In genomic region chr7:30086524-30086923, GRCm38 (mm10) we compare ENCODE assay signal across 28 mouse cellular contexts. TPM values are rescaled to one million over a fixed set of nuclear protein-coding genes. Genes with fewer than 3 reads are reported as not detected.
DNase-seq lines count a peak whose midpoint lies in the region; ATAC-seq and TF ChIP-seq lines count a peak whose summit lies in the region.
"Had no signal": no experiment of that assay in that cellular context is flagged by ENCODE, and none has a peak within 500 bp of the region (broad histone marks: within the 10 kb centered on the region; RNA-seq: fewer than 3 reads in every experiment).

No protein-coding gene starts in this region.

- WGBS in forebrain, embryonic 10.5 days: 94% methylated on average over 9 of the region's 9 CpGs

- no peak overlapping the region for H3K4me3 ChIP-seq in ES-Bruce4 (ENCODE audit: low read depth, low read length)
- no peak overlapping the region for H3K4me3 ChIP-seq in forebrain, embryonic 10.5 days
- H3K4me3 ChIP-seq: heart, embryonic 13.5 days; hindbrain, embryonic 15.5 days; limb, embryonic 13.5 days; liver, embryonic 13.5 days; stomach, embryonic 15.5 days had no signal

- H3K4me1 ChIP-seq in ES-Bruce4 (ENCODE audit: control insufficient read depth, insufficient read depth, low read length): peaks cover 3% of the 10 kb centered on the region
- H3K4me1 ChIP-seq in forebrain, embryonic 10.5 days: peaks cover 27% of the 10 kb centered on the region

- H3K9ac ChIP-seq in ES-Bruce4 (ENCODE audit: low read depth, poor library complexity, severe bottlenecking): no peak overlapping the region
- H3K9ac ChIP-seq: heart, embryonic 13.5 days; hindbrain, embryonic 15.5 days; limb, embryonic 13.5 days; liver, embryonic 13.5 days; lung, embryonic 14.5 days; stomach, embryonic 15.5 days had no signal

- peak; percentile 24; the same call in 1 of the 2 replicates for ATAC-seq in frontal cortex, adult (ENCODE audit: low TSS enrichment)
- ATAC-seq: activated CD4-positive, CD25-positive, alpha-beta regulatory T cell, adult 4 months; forebrain, embryonic 14.5 days; intestine, embryonic 16.5 days had no signal

- H3K27me3 ChIP-seq in ES-Bruce4 (ENCODE audit: control insufficient read depth, insufficient read depth, low read length, poor library complexity, severe bottlenecking): no peaks in the 10 kb centered on the region
- no peaks in the 10 kb centered on the region for H3K27me3 ChIP-seq in forebrain, embryonic 10.5 days (ENCODE audit: poor library complexity, severe bottlenecking)
- H3K27me3 ChIP-seq: heart, embryonic 13.5 days; hindbrain, embryonic 15.5 days; limb, embryonic 13.5 days; liver, embryonic 13.5 days; stomach, embryonic 15.5 days had no signal

- no peaks in the 10 kb centered on the region for H3K9me3 ChIP-seq in ES-Bruce4 (replicated peaks; ENCODE audit: control insufficient read depth, insufficient read depth, low read length, poor library complexity, severe bottlenecking)
- H3K9me3 ChIP-seq in forebrain, embryonic 10.5 days: peaks cover 10% of the 10 kb centered on the region; the same call in 1 of the 2 replicates
- H3K9me3 ChIP-seq: heart, embryonic 13.5 days; hindbrain, embryonic 15.5 days; limb, embryonic 13.5 days; liver, embryonic 13.5 days; stomach, embryonic 15.5 days had no signal

- 0 out of 2 replicates have a peak overlapping the region, but pooled peaks have one; percentile 13 for H3K27ac ChIP-seq in ES-Bruce4 (ENCODE audit: insufficient read depth, low read length)
- H3K27ac ChIP-seq in forebrain, embryonic 10.5 days: no peak overlapping the region
- H3K27ac ChIP-seq: heart, embryonic 13.5 days; hindbrain, embryonic 15.5 days; limb, embryonic 13.5 days; liver, embryonic 13.5 days; stomach, embryonic 15.5 days had no signal

- TF ChIP-seq CTCF in ES-Bruce4 (IDR thresholded peaks at IDR 0.05; ENCODE audit: low read depth, low read length): no peak

- H3K36me3 ChIP-seq in ES-Bruce4 (ENCODE audit: control insufficient read depth, insufficient read depth, low read length, poor library complexity, severe bottlenecking): peaks cover 26% of the 10 kb centered on the region
- H3K36me3 ChIP-seq in forebrain, embryonic 10.5 days (replicated peaks): peaks cover 64% of the 10 kb centered on the region

- TF ChIP-seq EP300 in ES-Bruce4 (IDR thresholded peaks at IDR 0.05; ENCODE audit: insufficient read depth, low read depth, low read length): no peak

- DNase-seq in frontal cortex, postnatal 10 days (ENCODE audit: low spot score in 2 of 2): no peak
- DNase-seq in left cerebral cortex, postnatal 14 days (ENCODE audit: low spot score in 2 of 2): peak; percentile 39 to 52
- DNase-seq in left cerebral cortex, postnatal 4 days: no peak
- peak; percentile 52 for DNase-seq in right cerebral cortex, postnatal 14 days
- no peak for DNase-seq in forebrain, embryonic 10.5 days (ENCODE audit: extremely low spot score, low spot score)
- no peak for DNase-seq in heart, postnatal 36 days
- DNase-seq: adrenal gland, postnatal 25 days; B cell, adult 2 months; cerebellum, adult 18-20 months; cerebellum, postnatal 25 days; kidney, postnatal 4 days; liver, embryonic 13.5 days; lung, embryonic 14.5 days; lung, postnatal 4 days; retina, postnatal 1 day; thymus, adult 18-20 months; thymus, postnatal 4 days had no signal

- TF ChIP-seq POLR2A in ES-Bruce4 (IDR thresholded peaks at IDR 0.05; ENCODE audit: insufficient read depth, low read length): no peak

- intact Hi-C loops in left cerebral cortex, postnatal 14 days (cut with DNase I): no loop called here
- intact Hi-C loops in left cerebral cortex, postnatal 4 days (cut with DNase I): no loop called here
- intact Hi-C loops in heart, postnatal 36 days (cut with DNase I): loop anchor here (5.0 kb wide), 1 partner anchor 36 kb away; the partner anchor contains the start of gene Zfp382

RNA-seq across cellular contexts. Expression of gene Gm26920, which starts 3.7 kb away (rescaled TPM):
- under 1 TPM in 1 of 2 experiments, not detected in 1; 0.59 TPM for total RNA-seq in left cerebral cortex, postnatal 14 days (2021)
- 1 to 10 TPM in 1 of 2 experiments, not detected in 1; 1.9 TPM for total RNA-seq in left cerebral cortex, postnatal 4 days (2021)
- not detected in 2 replicates for polyA plus RNA-seq in ES-Bruce4 (2011; ENCODE audit: insufficient read depth, insufficient read length, low read depth, missing spikeins)
- polyA plus RNA-seq in forebrain, embryonic 10.5 days (2016; fragmentation: Nextera tagmentation; extraction: Ambion mirVana): 2.2 and 2.8 TPM in 2 replicates
- not detected for total RNA-seq in heart, postnatal 36 days (2021)
- total RNA-seq: adrenal gland, postnatal 25 days; gastrocnemius, adult 18-20 months; heart, postnatal 25 days had no signal
- polyA plus RNA-seq: liver, embryonic 13.5 days had no signal

RNA-seq across cellular contexts. Expression of gene Zfp566, which starts 3.8 kb away (rescaled TPM):
- total RNA-seq in left cerebral cortex, postnatal 14 days (2021): 1 to 10 TPM; 5.6 to 6.5 TPM
- 10 to 100 TPM; 12.9 to 17.3 TPM for total RNA-seq in left cerebral cortex, postnatal 4 days (2021)
- 12.0 and 13.7 TPM in 2 replicates for polyA plus RNA-seq in ES-Bruce4 (2011; ENCODE audit: insufficient read depth, insufficient read length, low read depth, missing spikeins)
- 17.3 and 18.1 TPM in 2 replicates for polyA plus RNA-seq in forebrain, embryonic 10.5 days (2016; fragmentation: Nextera tagmentation; extraction: Ambion mirVana)
- 1 to 10 TPM; 1.8 to 2.7 TPM for total RNA-seq in heart, postnatal 36 days (2021)

RNA-seq across cellular contexts. Expression of gene Zfp260, which starts 8.1 kb away (rescaled TPM):
- total RNA-seq in left cerebral cortex, postnatal 14 days (2021): 10 to 100 TPM; 54.8 to 67.7 TPM
- 10 to 100 TPM; 64.8 to 65.3 TPM for total RNA-seq in left cerebral cortex, postnatal 4 days (2021)
- polyA plus RNA-seq in ES-Bruce4 (2011; ENCODE audit: insufficient read depth, insufficient read length, low read depth, missing spikeins): 60.8 and 63.8 TPM in 2 replicates
- polyA plus RNA-seq in forebrain, embryonic 10.5 days (2016; fragmentation: Nextera tagmentation; extraction: Ambion mirVana): 104 TPM in 2 replicates
- total RNA-seq in heart, postnatal 36 days (2021): 10 to 100 TPM; 30.9 to 35.3 TPM

RNA-seq across cellular contexts. Expression of gene Zfp82, which starts 13.8 kb away (rescaled TPM):
- total RNA-seq in left cerebral cortex, postnatal 14 days (2021): 1 to 10 TPM; 2.7 to 4.3 TPM
- total RNA-seq in left cerebral cortex, postnatal 4 days (2021): 1 to 10 TPM; 4.6 to 8.5 TPM
- polyA plus RNA-seq in ES-Bruce4 (2011; ENCODE audit: insufficient read depth, insufficient read length, low read depth, missing spikeins): 13.4 and 15.4 TPM in 2 replicates
- polyA plus RNA-seq in forebrain, embryonic 10.5 days (2016; fragmentation: Nextera tagmentation; extraction: Ambion mirVana): 5.9 and 6.4 TPM in 2 replicates
- 1 to 10 TPM; 1.7 to 2.6 TPM for total RNA-seq in heart, postnatal 36 days (2021)

RNA-seq across cellular contexts. Expression of gene Zfp382, which starts 35.2 kb away (rescaled TPM):
- 10 to 100 TPM; 29.8 to 35.3 TPM for total RNA-seq in left cerebral cortex, postnatal 14 days (2021)
- total RNA-seq in left cerebral cortex, postnatal 4 days (2021): 10 to 100 TPM; 33.0 to 33.9 TPM
- 6.1 and 9.0 TPM in 2 replicates for polyA plus RNA-seq in ES-Bruce4 (2011; ENCODE audit: insufficient read depth, insufficient read length, low read depth, missing spikeins)
- polyA plus RNA-seq in forebrain, embryonic 10.5 days (2016; fragmentation: Nextera tagmentation; extraction: Ambion mirVana): 10.7 and 11.5 TPM in 2 replicates
- total RNA-seq in heart, postnatal 36 days (2021): 1 to 10 TPM; 1.8 to 2.7 TPM

Comparison
In these comparisons a context has a peak if more than half of its experiments do, and no peak if none do; other contexts are left out.
1. DNase-seq: peak in left cerebral cortex, postnatal 14 days (2 of 2) and right cerebral cortex, postnatal 14 days (single experiment); none in frontal cortex, postnatal 10 days (0 of 2), left cerebral cortex, postnatal 4 days (single experiment), forebrain, embryonic 10.5 days (single experiment) and heart, postnatal 36 days (0 of 2).